Mouse (Mus musculus) forebrain, embryonic 13.5 days (tissue): ENCODE measurements around the gene Stat5b. TPM values are rescaled to one million over a fixed set of nuclear protein-coding genes. Genes with fewer than 3 reads are reported as not detected.

Source experiments
- ATAC-seq: fragments of 200-750 bp; cut with Nextera tagmentation; 2 replicates; pipeline ENCODE4 v1.8.0; 2017
- H3K27ac ChIP-seq: fragments of 300-500 bp; sonication (generic); 2 replicates; pipeline ENCODE4 v1.5.1; 2015; ENCODE audit warnings: inconsistent platforms, mild to moderate bottlenecking, moderate library complexity
- H3K27me3 ChIP-seq: fragments of 300-500 bp; sonication (generic); 2 replicates; pipeline ENCODE4 v1.6.1; 2015; ENCODE audit warnings: mild to moderate bottlenecking, inconsistent platforms
- H3K36me3 ChIP-seq: fragments of 300-500 bp; sonication (generic); 2 replicates; pipeline ENCODE4 v1.6.1; 2015; ENCODE audit warnings: mild to moderate bottlenecking, inconsistent platforms; ENCODE audit not compliant: poor library complexity, severe bottlenecking
- H3K4me1 ChIP-seq: fragments of 300-500 bp; sonication (generic); 2 replicates; pipeline ENCODE4 v1.6.1; 2015; ENCODE audit warnings: inconsistent platforms
- H3K4me2 ChIP-seq: fragments of 300-500 bp; sonication (generic); 2 replicates; pipeline ENCODE4 v1.6.1; 2015; ENCODE audit warnings: inconsistent platforms, mild to moderate bottlenecking, moderate library complexity
- H3K4me3 ChIP-seq: fragments of 300-500 bp; sonication (generic); 2 replicates; pipeline ENCODE4 v1.5.1; 2015; ENCODE audit warnings: mild to moderate bottlenecking, inconsistent platforms
- H3K9ac ChIP-seq: fragments of 300-500 bp; sonication (generic); 2 replicates; pipeline ENCODE4 v1.6.1; 2015; ENCODE audit warnings: mild to moderate bottlenecking, inconsistent platforms
- H3K9me3 ChIP-seq: fragments of 300-500 bp; sonication (generic); replicated peaks from 2 replicates; pipeline ENCODE4 v1.6.1; 2016; ENCODE audit warnings: inconsistent platforms
- WGBS: fragments of 180-500 bp; shearing (Covaris S2); methylation state at CpG from one replicate; pipeline ENCODE4 v1.1.7; 2015; 5-methylcytosine and 5-hydroxymethylcytosine counted together
- polyA plus RNA-seq: library from polyadenylated mRNA; unstranded; fragments of >200 nt; fragmentation: Nextera tagmentation; extraction: Ambion mirVana; gene quantifications from 2 replicates; pipeline ENCODE4 v1.2.1, GENCODE M21; 2015

The Stat5b gene
- polyA plus RNA-seq, 1 experiment from 2014 or later = 11.1 TPM

DNA sequence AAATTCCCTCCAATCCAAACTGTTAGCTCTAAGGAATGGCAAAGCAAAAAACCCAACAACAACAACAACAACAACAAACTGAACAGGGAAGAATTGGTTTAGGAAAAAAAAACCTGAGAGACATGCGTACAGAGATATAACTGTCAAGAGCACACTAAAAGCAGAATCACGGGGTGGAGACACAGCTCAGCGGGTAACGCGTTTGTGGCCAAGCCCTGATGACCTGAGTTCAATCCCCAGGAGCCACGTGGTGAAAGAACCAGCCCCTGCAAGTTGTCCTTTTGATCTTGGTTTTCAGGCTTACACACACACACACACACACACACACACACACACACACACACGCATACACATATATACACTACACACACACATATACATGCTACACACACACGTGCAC is 31.5 kb downstream of the Stat5b start:
- no peaks in the 10 kb centered on the region for H3K9me3 ChIP-seq
- ATAC-seq = no peak
- no peak overlapping the region for H3K4me3 ChIP-seq
- peaks cover 9% of the 10 kb centered on the region; the same call in 1 of the 2 replicates for H3K4me1 ChIP-seq
- no peak overlapping the region for H3K9ac ChIP-seq
- peaks cover 3% of the 10 kb centered on the region; the same call in 1 of the 2 replicates for H3K27me3 ChIP-seq
- 90% methylated on average over 8 of the region's 8 CpGs for WGBS
- no peaks in the 10 kb centered on the region for H3K36me3 ChIP-seq
- H3K27ac ChIP-seq = no peak overlapping the region
- H3K4me2 ChIP-seq = no peak overlapping the region

DNA sequence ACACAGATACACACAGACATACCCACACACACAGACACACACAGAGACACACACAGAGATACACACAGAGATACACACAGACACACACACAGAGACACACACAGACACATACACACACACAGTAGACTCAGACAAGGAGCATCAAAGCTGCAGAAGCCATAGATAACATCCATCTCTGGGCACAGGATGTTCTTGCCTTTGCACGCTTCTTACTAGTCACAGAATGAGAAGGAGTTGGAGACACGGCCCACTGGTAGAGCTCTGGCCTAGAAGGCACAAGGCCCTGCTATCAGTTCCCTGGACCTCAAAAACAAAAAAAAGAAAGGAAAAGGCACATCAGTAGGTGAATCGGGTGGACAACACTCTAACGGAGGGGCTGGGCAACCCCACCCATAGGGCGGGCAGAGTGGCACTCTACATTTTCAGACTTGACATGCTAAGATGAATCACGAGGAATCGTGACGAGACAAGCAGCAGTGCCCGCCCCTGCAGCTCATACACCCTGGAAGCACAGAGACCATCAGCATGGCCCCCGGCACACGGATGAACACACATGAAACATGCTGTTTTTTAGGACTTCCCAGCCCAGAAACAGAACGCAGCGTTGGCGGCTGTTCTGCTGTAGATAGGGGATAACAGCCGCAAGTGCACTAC is 32.0 kb downstream of the Stat5b start:
- Histone ChIP-seq H3K27me3 (peaks cover 3% of the 10 kb centered on the region; the same call in 1 of the 2 replicates), H3K36me3 (no peaks in the 10 kb centered on the region), H3K4me3 (no peak overlapping the region), H3K4me1 (peaks cover 9% of the 10 kb centered on the region; the same call in 1 of the 2 replicates), H3K4me2 (no peak overlapping the region), H3K9ac (no peak overlapping the region), H3K27ac (no peak overlapping the region), H3K9me3 (no peaks in the 10 kb centered on the region)
- no peak for ATAC-seq
- WGBS = 93% methylated on average over 15 of the region's 15 CpGs

DNA sequence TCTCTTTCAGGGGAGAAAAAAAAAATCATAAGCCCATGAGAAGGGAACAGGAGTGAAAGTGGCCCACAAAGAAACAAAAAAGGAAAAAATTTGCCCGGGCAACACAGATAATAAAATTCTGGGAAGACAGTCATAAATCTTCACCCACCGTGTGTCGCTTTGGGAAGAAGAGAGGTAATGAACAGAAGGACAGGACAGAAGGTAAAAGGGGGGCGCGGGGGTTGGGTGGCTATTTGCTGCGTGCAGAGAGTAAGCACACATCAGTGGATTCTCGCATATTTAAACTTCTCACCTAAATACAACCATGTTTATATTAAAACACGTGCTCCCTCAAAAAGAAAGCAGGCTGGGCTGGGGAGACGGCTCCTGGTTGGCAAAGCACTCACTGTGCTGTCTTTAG is 33.2 kb downstream of the Stat5b start:
- no peak overlapping the region for H3K4me2 ChIP-seq
- peaks cover 9% of the 10 kb centered on the region; the same call in 1 of the 2 replicates for H3K4me1 ChIP-seq
- H3K36me3 ChIP-seq = no peaks in the 10 kb centered on the region
- no peak overlapping the region for H3K27ac ChIP-seq
- ATAC-seq = no peak
- H3K9ac ChIP-seq = no peak overlapping the region
- WGBS = 79% methylated on average over 9 of the region's 9 CpGs
- H3K4me3 ChIP-seq = no peak overlapping the region
- H3K27me3 ChIP-seq = peaks cover 2% of the 10 kb centered on the region; the same call in 1 of the 2 replicates
- H3K9me3 ChIP-seq = no peaks in the 10 kb centered on the region

DNA sequence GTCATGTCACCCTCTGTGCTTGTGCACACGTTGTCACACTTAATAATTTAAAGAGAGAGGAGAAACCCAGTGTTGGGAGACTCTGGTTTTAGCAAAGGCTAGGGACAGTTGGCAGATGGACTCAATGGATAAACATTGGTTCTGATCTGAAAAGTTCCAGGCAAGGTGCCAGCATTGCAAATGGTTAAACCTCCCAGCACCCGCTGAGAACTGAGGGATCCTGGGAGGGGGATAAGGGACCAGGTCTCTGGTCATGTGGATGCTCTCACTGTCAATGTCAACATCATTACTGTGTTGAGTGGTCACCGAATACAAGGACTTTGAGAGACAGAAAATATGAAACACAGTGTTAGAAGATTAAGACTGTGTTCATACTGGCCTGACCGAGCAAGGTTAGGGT is 33.7 kb downstream of the Stat5b start:
- Histone ChIP-seq H3K27ac (no peak overlapping the region), H3K4me3 (no peak overlapping the region), H3K4me2 (no peak overlapping the region), H3K9ac (no peak overlapping the region), H3K4me1 (peaks cover 9% of the 10 kb centered on the region; the same call in 1 of the 2 replicates), H3K9me3 (no peaks in the 10 kb centered on the region), H3K27me3 (no peaks in the 10 kb centered on the region), H3K36me3 (no peaks in the 10 kb centered on the region)
- WGBS = 71% methylated on average over 4 of the region's 4 CpGs
- ATAC-seq = no peak

DNA sequence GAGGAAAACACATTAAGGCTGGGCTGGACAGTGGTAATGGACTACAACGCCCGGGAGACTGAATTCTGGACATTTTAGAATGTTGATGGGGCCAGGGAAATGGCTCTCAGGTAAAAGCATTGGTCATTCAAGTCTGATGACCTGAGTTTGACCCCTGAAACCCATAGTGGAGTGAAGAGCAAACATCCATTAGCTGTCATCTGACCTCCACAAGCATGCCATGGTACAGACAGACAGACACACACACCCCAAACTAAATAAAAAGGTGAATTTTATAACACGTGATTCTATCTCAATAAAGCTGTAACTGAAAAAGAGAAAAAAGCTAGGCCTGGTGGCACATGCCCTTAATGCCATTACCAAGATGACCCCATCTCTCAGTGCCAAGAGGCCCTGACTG is 34.2 kb downstream of the Stat5b start:
- Histone ChIP-seq H3K36me3 (no peaks in the 10 kb centered on the region), H3K27me3 (no peaks in the 10 kb centered on the region), H3K9ac (no peak overlapping the region), H3K4me1 (peaks cover 9% of the 10 kb centered on the region; the same call in 1 of the 2 replicates), H3K27ac (no peak overlapping the region), H3K9me3 (no peaks in the 10 kb centered on the region), H3K4me3 (no peak overlapping the region), H3K4me2 (no peak overlapping the region)
- ATAC-seq = no peak
- 94% methylated on average over 3 of the region's 3 CpGs for WGBS

DNA sequence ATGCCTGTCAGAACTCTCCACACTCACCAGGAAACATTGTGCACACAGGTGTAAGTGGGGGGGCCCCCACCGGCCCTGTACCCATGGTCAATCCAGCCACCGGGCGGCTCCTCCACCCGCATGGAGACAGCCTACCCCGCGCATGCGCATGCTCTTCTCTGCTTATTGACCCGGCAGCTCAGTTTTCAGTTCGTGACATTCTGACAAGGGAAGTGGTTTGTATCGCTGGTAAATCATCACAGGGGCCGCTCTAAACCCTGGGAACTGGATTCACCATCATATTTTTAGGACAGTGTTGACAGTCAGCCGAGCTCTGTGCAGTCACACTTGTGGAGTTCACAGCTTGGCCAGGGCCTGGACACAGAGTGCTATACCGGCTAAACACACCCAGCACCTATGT is 36.0 kb downstream of the Stat5b start:
- Histone ChIP-seq H3K4me2 (no peak overlapping the region), H3K36me3 (no peaks in the 10 kb centered on the region), H3K27ac (no peak overlapping the region), H3K4me1 (peaks cover 9% of the 10 kb centered on the region; the same call in 1 of the 2 replicates), H3K9ac (no peak overlapping the region), H3K9me3 (no peaks in the 10 kb centered on the region), H3K4me3 (no peak overlapping the region), H3K27me3 (no peaks in the 10 kb centered on the region)
- no peak for ATAC-seq
- WGBS = 80% methylated on average over 13 of the region's 13 CpGs

DNA sequence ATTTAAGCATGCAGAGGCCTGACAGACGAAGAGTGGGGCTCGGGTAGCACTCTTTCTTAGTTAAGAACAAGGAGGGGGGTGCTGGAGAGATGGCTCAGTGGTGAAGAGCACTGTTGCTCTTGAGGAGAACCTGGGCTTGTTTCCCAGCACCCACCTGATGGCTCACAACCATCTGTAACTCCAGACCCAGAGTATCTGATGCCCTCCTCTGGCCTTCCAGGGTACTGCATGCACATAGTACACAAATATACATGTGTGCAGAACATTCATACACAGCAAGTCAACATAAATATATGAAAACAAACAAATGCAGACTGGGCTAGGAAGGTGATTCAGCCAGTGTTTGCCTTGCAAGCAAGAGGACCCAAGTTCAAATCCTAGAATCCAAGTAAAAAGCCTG is 39.4 kb downstream of the Stat5b start:
- Histone ChIP-seq H3K4me3 (no peak overlapping the region), H3K9ac (no peak overlapping the region), H3K27me3 (no peaks in the 10 kb centered on the region), H3K4me1 (peaks cover 4% of the 10 kb centered on the region; the same call in 1 of the 2 replicates), H3K4me2 (no peak overlapping the region), H3K9me3 (no peaks in the 10 kb centered on the region), H3K36me3 (no peaks in the 10 kb centered on the region), H3K27ac (no peak overlapping the region)
- WGBS = 94% methylated on average over 2 of the region's 2 CpGs
- no peak for ATAC-seq

DNA sequence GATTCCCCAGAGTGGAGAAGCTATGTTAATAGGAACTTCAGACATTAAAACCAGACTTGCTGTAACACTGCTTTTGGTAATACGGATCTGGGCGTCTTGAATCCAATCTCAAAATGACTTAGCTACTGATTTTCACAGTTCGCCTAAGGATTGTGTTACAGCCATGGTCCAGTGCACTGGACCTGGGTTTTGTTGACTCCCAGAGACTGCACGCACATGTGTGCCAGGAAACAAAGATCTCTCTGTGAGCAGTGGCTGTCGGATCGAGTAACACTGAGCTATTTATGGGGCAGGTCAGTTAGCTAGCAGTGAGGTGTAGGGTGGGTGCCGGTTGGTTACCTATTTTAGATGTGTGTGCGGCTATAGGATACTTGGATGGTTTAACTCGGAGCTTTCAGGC is 40.0 kb downstream of the Stat5b start:
- no peak overlapping the region for H3K4me2 ChIP-seq
- no peaks in the 10 kb centered on the region for H3K27me3 ChIP-seq
- WGBS = 89% methylated on average over 9 of the region's 9 CpGs
- H3K4me1 ChIP-seq = peaks cover 4% of the 10 kb centered on the region; the same call in 1 of the 2 replicates
- ATAC-seq = no peak
- H3K36me3 ChIP-seq = no peaks in the 10 kb centered on the region
- no peaks in the 10 kb centered on the region for H3K9me3 ChIP-seq
- no peak overlapping the region for H3K9ac ChIP-seq
- H3K4me3 ChIP-seq = no peak overlapping the region
- no peak overlapping the region for H3K27ac ChIP-seq

DNA sequence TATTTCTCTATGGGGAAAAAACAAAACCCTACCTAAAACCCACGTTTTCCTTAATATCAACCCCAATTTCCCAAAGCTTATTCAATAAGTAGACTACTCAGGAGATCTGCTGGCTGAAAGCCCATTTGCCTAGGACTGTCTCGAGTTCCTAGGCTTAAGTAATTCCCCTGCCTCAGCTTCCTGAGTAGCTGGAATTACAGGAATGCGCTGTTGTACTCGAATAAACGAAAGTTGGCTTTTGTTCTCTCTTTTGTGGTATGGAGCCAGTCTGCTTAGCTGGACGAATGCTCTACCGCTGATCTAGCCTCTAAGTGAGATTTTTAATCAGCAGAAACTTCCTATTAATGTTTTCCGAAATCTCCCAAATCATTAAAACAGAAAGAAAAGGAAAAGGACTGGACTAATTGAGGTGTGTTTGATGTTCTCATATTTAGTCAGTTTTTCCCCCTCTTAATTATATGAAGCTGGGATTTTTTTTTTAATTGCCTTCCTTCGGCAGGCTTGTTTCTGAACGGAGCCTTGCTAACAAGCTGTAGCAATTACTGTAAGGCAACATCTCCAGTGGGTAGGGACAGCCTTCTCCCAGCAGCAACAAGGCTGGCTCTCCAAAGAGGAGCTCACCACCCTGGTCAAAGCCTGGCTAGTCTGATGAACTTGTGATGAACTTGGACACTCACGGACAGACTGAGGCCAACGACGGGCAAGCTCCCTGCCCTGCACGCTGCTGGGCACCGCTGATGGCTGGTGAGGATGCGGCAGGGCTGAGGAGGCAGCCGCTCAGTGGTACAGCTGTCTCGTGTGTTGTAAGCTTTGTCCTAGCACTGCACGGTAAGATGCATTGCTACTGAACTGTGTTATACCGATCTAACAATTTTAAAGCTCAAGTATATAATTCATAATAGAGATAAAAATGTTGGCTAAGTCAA is 43.9 kb downstream of the Stat5b start:
- H3K27ac ChIP-seq = no peak overlapping the region; the same call in 1 of the 2 replicates
- peak overlapping the region; percentile 28 for H3K4me2 ChIP-seq
- no peaks in the 10 kb centered on the region for H3K27me3 ChIP-seq
- peaks cover 28% of the 10 kb centered on the region for H3K36me3 ChIP-seq
- 40% methylated on average over 20 of the region's 20 CpGs for WGBS
- 0 out of 2 replicates have a peak overlapping the region, but pooled peaks have one; percentile 16 for H3K9ac ChIP-seq
- H3K9me3 ChIP-seq = no peaks in the 10 kb centered on the region
- H3K4me1 ChIP-seq = peaks cover 4% of the 10 kb centered on the region; the same call in 1 of the 2 replicates
- no peak overlapping the region for H3K4me3 ChIP-seq
- no peak for ATAC-seq

DNA sequence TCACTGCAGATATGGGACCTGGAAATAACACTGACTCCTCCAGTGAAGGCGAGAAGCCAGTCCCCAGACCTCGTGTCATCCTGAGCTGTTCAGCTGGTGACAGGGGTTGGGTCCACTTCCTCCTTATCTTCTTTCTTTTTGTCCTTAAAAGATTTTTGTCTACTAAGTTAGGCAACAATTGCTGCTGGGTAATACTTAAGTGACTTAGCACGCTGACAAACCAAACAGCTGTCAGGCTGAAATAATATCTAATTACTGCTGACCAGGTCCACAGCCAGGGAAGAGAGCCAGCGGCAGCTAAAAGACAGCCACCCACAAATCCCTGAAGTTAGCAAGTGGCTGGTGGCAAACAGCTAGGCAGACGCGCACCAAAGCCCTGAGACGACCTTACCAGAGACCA is 45.0 kb downstream of the Stat5b start:
- Histone ChIP-seq H3K4me3 (no peak overlapping the region), H3K4me1 (peaks cover 4% of the 10 kb centered on the region; the same call in 1 of the 2 replicates), H3K9me3 (no peaks in the 10 kb centered on the region), H3K27ac (no peak overlapping the region), H3K4me2 (no peak overlapping the region), H3K36me3 (peaks cover 33% of the 10 kb centered on the region), H3K27me3 (no peaks in the 10 kb centered on the region), H3K9ac (no peak overlapping the region)
- 82% methylated on average over 7 of the region's 7 CpGs for WGBS
- no peak for ATAC-seq

DNA sequence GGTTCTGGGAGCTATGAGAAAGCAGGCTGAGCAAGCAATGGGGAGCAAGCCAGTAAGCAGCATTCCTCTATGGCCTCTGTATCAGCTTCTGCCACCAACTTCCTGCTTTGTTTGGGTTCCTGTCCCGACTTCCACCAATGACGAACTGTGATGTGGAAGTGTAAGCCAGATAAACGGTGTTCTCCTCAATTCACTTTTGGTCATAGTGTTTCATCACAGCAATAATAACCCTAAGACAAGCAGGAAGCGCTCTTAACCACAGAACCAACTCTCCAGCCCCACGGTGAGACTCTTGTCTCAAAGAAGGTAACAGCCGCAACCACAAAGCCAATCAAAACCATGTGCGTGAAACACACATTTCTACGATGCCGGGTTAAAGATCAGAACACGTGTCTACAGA is 46.1 kb downstream of the Stat5b start:
- ATAC-seq = no peak
- Histone ChIP-seq H3K9me3 (no peaks in the 10 kb centered on the region), H3K27ac (no peak overlapping the region), H3K9ac (no peak overlapping the region), H3K27me3 (no peaks in the 10 kb centered on the region), H3K36me3 (peaks cover 33% of the 10 kb centered on the region), H3K4me2 (no peak overlapping the region), H3K4me1 (peaks cover 4% of the 10 kb centered on the region; the same call in 1 of the 2 replicates), H3K4me3 (no peak overlapping the region)
- WGBS = 95% methylated on average over 10 of the region's 10 CpGs

DNA sequence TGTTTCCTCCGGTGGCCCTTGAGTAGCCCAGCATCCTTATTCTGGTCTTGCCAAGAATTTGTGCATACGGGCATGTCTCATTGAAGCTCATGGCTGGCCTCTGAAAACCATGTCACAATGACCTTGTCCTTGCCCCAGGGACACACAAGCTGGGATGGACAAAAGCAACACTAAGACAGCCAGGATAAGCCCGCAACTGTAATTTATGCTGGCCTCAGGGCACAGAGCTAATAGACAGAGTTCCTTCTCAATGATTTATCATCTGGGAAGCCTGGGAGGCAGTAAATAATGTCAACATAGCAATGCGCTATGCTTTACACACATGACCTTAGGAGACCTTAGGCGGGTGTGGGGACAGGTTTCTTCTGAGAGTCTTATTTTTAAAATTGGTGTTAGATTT is 51.1 kb downstream of the Stat5b start:
- no peak for ATAC-seq
- WGBS = 83% methylated on average over 5 of the region's 5 CpGs

More for the DNA sequence above, 51.1 kb downstream of the Stat5b start:
- Histone ChIP-seq H3K4me1 (no peaks in the 10 kb centered on the region), H3K27me3 (no peaks in the 10 kb centered on the region), H3K9ac (no peak overlapping the region), H3K4me3 (no peak overlapping the region), H3K36me3 (peaks cover 29% of the 10 kb centered on the region), H3K27ac (no peak overlapping the region), H3K9me3 (no peaks in the 10 kb centered on the region), H3K4me2 (no peak overlapping the region)
